Mouse (Mus musculus) heart, adult 2 months (tissue): ENCODE results near the gene Ephb3.

Experiments
- CTCF ChIP-seq: fragments of 200-600 bp; IDR thresholded peaks from 2 replicates; pipeline ENCODE4 v1.8.1; 2022; ENCODE audit warnings: antibody characterized with exemption, mild to moderate bottlenecking, moderate library complexity
- EP300 ChIP-seq: fragments of 200-500 bp; IDR thresholded peaks from 2 replicates; pipeline ENCODE4 v1.6.1; 2011; ENCODE audit warnings: low read depth, low read length, control low read depth; ENCODE audit not compliant: insufficient read depth
- POLR2A ChIP-seq: fragments of 200-500 bp; IDR thresholded peaks from 2 replicates; pipeline ENCODE4 v1.6.1; 2011; ENCODE audit warnings: mild to moderate bottlenecking, low read depth, low read length, control low read depth; ENCODE audit not compliant: insufficient read depth

DNA sequence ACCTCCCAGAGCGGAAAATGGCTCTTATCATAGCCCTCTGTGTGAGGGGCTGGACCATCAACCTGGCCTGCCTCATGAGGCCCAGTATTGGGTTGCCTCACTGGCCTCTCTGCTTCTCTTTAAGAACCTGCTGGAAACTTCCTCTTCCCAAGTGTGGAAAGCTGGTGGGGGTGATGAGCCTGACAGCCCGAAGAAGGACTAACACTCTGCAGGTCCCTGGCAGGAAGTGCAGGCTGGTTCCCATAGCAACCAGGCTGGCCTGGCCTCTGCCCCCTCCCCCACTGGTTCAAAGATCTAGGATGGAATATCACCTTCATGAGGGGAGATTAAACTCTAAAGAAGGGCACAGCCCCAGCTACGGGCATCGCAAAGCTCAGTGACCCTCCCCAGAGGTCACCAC, 11.5 kb downstream of the Ephb3 start:
- no peak for TF ChIP-seq EP300
- no peak for TF ChIP-seq CTCF
- TF ChIP-seq POLR2A, result no peak
